Mouse (Mus musculus) testis, adult 2 months (tissue): Measurements from ENCODE around the gene Fbrs.

Experiments
- CTCF ChIP-seq: fragments of 200-500 bp; IDR thresholded peaks from 2 replicates; pipeline ENCODE4 v1.5.1; 2012; ENCODE audit warnings: low read depth, mild to moderate bottlenecking, inconsistent platforms, low read length, moderate library complexity; ENCODE audit not compliant: control insufficient read depth, insufficient read depth, insufficient replicate concordance
- POLR2A ChIP-seq: fragments of 200-500 bp; IDR thresholded peaks from 2 replicates; pipeline ENCODE4 v1.6.1; 2012; ENCODE audit warnings: low read depth, mild to moderate bottlenecking, inconsistent platforms, low read length, moderate library complexity; ENCODE audit not compliant: control insufficient read depth

DNA sequence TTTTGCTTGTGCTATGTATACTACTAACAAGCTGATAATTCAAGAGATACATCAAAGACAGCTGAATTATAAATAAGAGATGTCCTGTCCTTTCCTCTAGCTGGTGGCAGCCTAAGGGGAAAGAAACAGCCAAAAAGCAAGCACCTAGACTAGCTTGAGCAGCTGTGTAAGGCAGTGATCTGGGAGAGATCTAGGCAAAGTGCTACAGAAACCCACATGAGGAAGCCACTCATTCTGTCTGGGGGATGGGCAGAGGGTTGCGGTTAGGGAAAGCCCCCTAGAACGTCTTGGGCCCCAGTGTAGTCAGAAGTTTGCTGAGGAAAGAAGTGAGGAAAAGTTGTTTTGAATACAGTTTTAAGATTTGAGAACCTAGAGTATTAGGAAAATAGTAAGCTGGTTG lies 1.3 kb downstream of the Fbrs start:
- TF ChIP-seq POLR2A = no peak
- TF ChIP-seq CTCF = no peak
